Mouse (Mus musculus): Measurements from ENCODE around the gene Col6a3. TPM values are rescaled to one million over a fixed set of nuclear protein-coding genes. Genes with fewer than 3 reads are reported as not detected.

The Col6a3 gene
- 73.2 and 74.5 TPM in 2 replicates for polyA plus RNA-seq (2015; fragmentation: Nextera tagmentation; extraction: Ambion mirVana)

GRCm38 (mm10) chr1:90843836-90844235, at the start of gene Col6a3:
Gene Col6a3 (minus strand): TSS chr1:90843971.
- peaks cover 7% of the 10 kb centered on the region for H3K4me1 ChIP-seq (replicated peaks)
- peak within 1 kb of the TSS; percentile 58 for H3K9ac ChIP-seq
- no peaks in the 10 kb centered on the region for H3K9me3 ChIP-seq
- H3K4me2 ChIP-seq (replicated peaks), result peak within 1 kb of the TSS; percentile 71
- ATAC-seq, result peak; percentile 85
- no peaks in the 10 kb centered on the region for H3K36me3 ChIP-seq
- H3K4me3 ChIP-seq (replicated peaks), result peak within 1 kb of the TSS; percentile 43
- peak within 1 kb of the TSS; percentile 59 for H3K27ac ChIP-seq
- 37% methylated on average over 4 of the region's 4 CpGs for WGBS
- H3K27me3 ChIP-seq (replicated peaks), result no peaks in the 10 kb centered on the region

GRCm38 (mm10) chr1:90885771-90886460, 42.1 kb upstream of the Col6a3 start:
- H3K4me2 ChIP-seq (replicated peaks), result no peak overlapping the region
- H3K9me3 ChIP-seq, result no peaks in the 10 kb centered on the region
- no peaks in the 10 kb centered on the region for H3K36me3 ChIP-seq
- 55% methylated on average over 6 of the region's 6 CpGs for WGBS
- H3K27me3 ChIP-seq (replicated peaks), result no peaks in the 10 kb centered on the region
- peak; percentile 34 for ATAC-seq
- H3K9ac ChIP-seq, result no peak overlapping the region
- no peak overlapping the region for H3K27ac ChIP-seq
- H3K4me1 ChIP-seq (replicated peaks), result no peaks in the 10 kb centered on the region; the same call in 1 of the 2 replicates
- no peak overlapping the region for H3K4me3 ChIP-seq (replicated peaks)

GRCm38 (mm10) chr1:90876486-90877270, 32.9 kb upstream of the Col6a3 start:
- ATAC-seq, result no peak
- Histone ChIP-seq H3K4me1 (replicated peaks) (no peaks in the 10 kb centered on the region), H3K27ac (no peak overlapping the region), H3K27me3 (replicated peaks) (no peaks in the 10 kb centered on the region), H3K4me2 (replicated peaks) (no peak overlapping the region), H3K4me3 (replicated peaks) (no peak overlapping the region), H3K36me3 (no peaks in the 10 kb centered on the region), H3K9ac (no peak overlapping the region), H3K9me3 (no peaks in the 10 kb centered on the region)
- WGBS, result 71% methylated on average over 5 of the region's 5 CpGs

- H3K36me3 ChIP-seq, result no peaks in the 10 kb centered on the region
- no peak for ATAC-seq
- H3K9ac ChIP-seq, result no peak overlapping the region
- H3K9me3 ChIP-seq, result no peaks in the 10 kb centered on the region
- no peaks in the 10 kb centered on the region for H3K4me1 ChIP-seq (replicated peaks)
- H3K27me3 ChIP-seq (replicated peaks), result no peaks in the 10 kb centered on the region
- H3K4me3 ChIP-seq (replicated peaks), result no peak overlapping the region
- 54% methylated on average over 2 of the region's 2 CpGs for WGBS
- no peak overlapping the region for H3K4me2 ChIP-seq (replicated peaks)
- no peak overlapping the region for H3K27ac ChIP-seq
Measured at GRCm38 (mm10) chr1:90875961-90876360, 32.2 kb upstream of the Col6a3 start.

- ATAC-seq, result no peak
- no peak overlapping the region for H3K4me2 ChIP-seq (replicated peaks)
- H3K27ac ChIP-seq, result no peak overlapping the region
- no peaks in the 10 kb centered on the region for H3K36me3 ChIP-seq
- H3K4me3 ChIP-seq (replicated peaks), result no peak overlapping the region
- no peaks in the 10 kb centered on the region for H3K9me3 ChIP-seq
- H3K9ac ChIP-seq, result no peak overlapping the region
- no peaks in the 10 kb centered on the region for H3K4me1 ChIP-seq (replicated peaks)
- no peaks in the 10 kb centered on the region for H3K27me3 ChIP-seq (replicated peaks)
- WGBS, result 87% methylated on average over 8 of the region's 8 CpGs
Measured at GRCm38 (mm10) chr1:90875371-90875770, 31.6 kb upstream of the Col6a3 start.

- Histone ChIP-seq H3K27me3 (replicated peaks) (no peaks in the 10 kb centered on the region), H3K9ac (no peak overlapping the region)
- no peak for ATAC-seq
Measured at GRCm38 (mm10) chr1:90870581-90870980, 26.8 kb upstream of the Col6a3 start.

GRCm38 (mm10) chr1:90866734-90867133, 23.0 kb upstream of the Col6a3 start:
- H3K4me3 ChIP-seq (replicated peaks), result no peak overlapping the region
- H3K36me3 ChIP-seq, result no peaks in the 10 kb centered on the region
- no peak overlapping the region for H3K27ac ChIP-seq
- H3K4me2 ChIP-seq (replicated peaks), result no peak overlapping the region
- H3K9me3 ChIP-seq, result no peaks in the 10 kb centered on the region
- H3K27me3 ChIP-seq (replicated peaks), result no peaks in the 10 kb centered on the region
- no peak overlapping the region for H3K9ac ChIP-seq
- WGBS, result 87% methylated on average over 7 of the region's 7 CpGs
- no peak for ATAC-seq
- H3K4me1 ChIP-seq (replicated peaks), result no peaks in the 10 kb centered on the region

More at GRCm38 (mm10) chr1:90870581-90870980, 26.8 kb upstream of the Col6a3 start:
- Histone ChIP-seq H3K4me1 (replicated peaks) (no peaks in the 10 kb centered on the region), H3K9me3 (no peaks in the 10 kb centered on the region), H3K36me3 (no peaks in the 10 kb centered on the region), H3K27ac (no peak overlapping the region), H3K4me2 (replicated peaks) (no peak overlapping the region), H3K4me3 (replicated peaks) (no peak overlapping the region)
- 65% methylated on average over 2 of the region's 2 CpGs for WGBS

GRCm38 (mm10) chr1:90855880-90856279, 12.1 kb upstream of the Col6a3 start:
- Histone ChIP-seq H3K9me3 (no peaks in the 10 kb centered on the region), H3K27me3 (replicated peaks) (no peaks in the 10 kb centered on the region), H3K9ac (no peak overlapping the region), H3K4me1 (replicated peaks) (no peaks in the 10 kb centered on the region), H3K27ac (no peak overlapping the region), H3K4me2 (replicated peaks) (no peak overlapping the region), H3K4me3 (replicated peaks) (no peak overlapping the region), H3K36me3 (no peaks in the 10 kb centered on the region)
- 80% methylated on average over 5 of the region's 5 CpGs for WGBS
- no peak for ATAC-seq

GRCm38 (mm10) chr1:90849836-90850235, 6.1 kb upstream of the Col6a3 start:
- no peak overlapping the region for H3K4me2 ChIP-seq (replicated peaks)
- no peaks in the 10 kb centered on the region for H3K4me1 ChIP-seq (replicated peaks)
- no peak overlapping the region for H3K27ac ChIP-seq
- H3K9me3 ChIP-seq, result no peaks in the 10 kb centered on the region
- H3K36me3 ChIP-seq, result no peaks in the 10 kb centered on the region
- H3K27me3 ChIP-seq (replicated peaks), result no peaks in the 10 kb centered on the region
- H3K4me3 ChIP-seq (replicated peaks), result no peak overlapping the region
- 29% methylated on average over 8 of the region's 8 CpGs for WGBS
- peak; percentile 63; the same call in 1 of the 2 replicates for ATAC-seq
- no peak overlapping the region for H3K9ac ChIP-seq

GRCm38 (mm10) chr1:90845206-90845605, 1.4 kb upstream of the Col6a3 start:
- ATAC-seq, result no peak
- Histone ChIP-seq H3K9me3 (no peaks in the 10 kb centered on the region), H3K4me3 (replicated peaks) (no peak overlapping the region), H3K4me1 (replicated peaks) (peaks cover 2% of the 10 kb centered on the region; the same call in 1 of the 2 replicates), H3K4me2 (replicated peaks) (no peak overlapping the region), H3K9ac (no peak overlapping the region), H3K36me3 (no peaks in the 10 kb centered on the region), H3K27ac (no peak overlapping the region), H3K27me3 (replicated peaks) (no peaks in the 10 kb centered on the region)
- WGBS, result 68% methylated on average over 10 of the region's 10 CpGs

- peak overlapping the region; percentile 59 for H3K27ac ChIP-seq
- H3K36me3 ChIP-seq, result no peaks in the 10 kb centered on the region
- H3K4me3 ChIP-seq (replicated peaks), result peak overlapping the region; percentile 43
- H3K27me3 ChIP-seq (replicated peaks), result no peaks in the 10 kb centered on the region
- H3K4me2 ChIP-seq (replicated peaks), result peak overlapping the region; percentile 71
- peaks cover 11% of the 10 kb centered on the region for H3K4me1 ChIP-seq (replicated peaks)
- 61% methylated on average over 9 of the region's 9 CpGs for WGBS
- no peak for ATAC-seq
- H3K9ac ChIP-seq, result peak overlapping the region; percentile 58
- H3K9me3 ChIP-seq, result no peaks in the 10 kb centered on the region
Measured at GRCm38 (mm10) chr1:90842789-90843587, 783 bp downstream of the Col6a3 start.

GRCm38 (mm10) chr1:90840250-90840649, 3.5 kb downstream of the Col6a3 start:
- ATAC-seq, result no peak
- Histone ChIP-seq H3K9me3 (no peaks in the 10 kb centered on the region), H3K9ac (peak overlapping the region; percentile 18; the same call in 1 of the 2 replicates), H3K36me3 (no peaks in the 10 kb centered on the region), H3K4me2 (replicated peaks) (peak overlapping the region; percentile 71), H3K4me1 (replicated peaks) (peaks cover 14% of the 10 kb centered on the region), H3K27ac (no peak overlapping the region), H3K4me3 (replicated peaks) (no peak overlapping the region), H3K27me3 (replicated peaks) (no peaks in the 10 kb centered on the region)
- 9% methylated on average over 4 of the region's 4 CpGs for WGBS

All from intestine, embryonic 15.5 days (tissue).